Mouse (Mus musculus) liver, embryonic 14.5 days (tissue): ENCODE results near the gene Mad2l2. TPM values are rescaled to one million over a fixed set of nuclear protein-coding genes. Genes with fewer than 3 reads are reported as not detected.
A peak's percentile ranks its signal among the peaks of the same experiment; 100 is the strongest.

Experiments
- ATAC-seq: fragments of 200-750 bp; cut with Nextera tagmentation; 2 replicates; pipeline ENCODE4 v1.8.0; 2017; ENCODE audit warnings: moderate number of reproducible peaks, mild to moderate bottlenecking, moderate library complexity; ENCODE audit not compliant: insufficient read depth
- DNase-seq, 3 experiments: peaks; one replicate each; pipeline ENCODE4 v3.0.0-alpha.2; 2012 to 2013; ENCODE audit warnings: low read depth in 3 of 3, low spot score in 3 of 3
- H3K27ac ChIP-seq: fragments of 300-500 bp; sonication (generic); 2 replicates; pipeline ENCODE4 v1.5.1; 2014; ENCODE audit warnings: moderate library complexity, mild to moderate bottlenecking, control low read depth, inconsistent platforms
- H3K27me3 ChIP-seq: fragments of 300-500 bp; sonication (generic); 2 replicates; pipeline ENCODE4 v1.6.1; 2014; ENCODE audit warnings: mild to moderate bottlenecking, low read length, moderate library complexity; ENCODE audit not compliant: control insufficient read depth, insufficient read depth
- H3K36me3 ChIP-seq: fragments of 300-500 bp; sonication (generic); replicated peaks from 2 replicates; pipeline ENCODE4 v1.6.1; 2014; ENCODE audit warnings: low read depth; ENCODE audit not compliant: control insufficient read depth, insufficient read depth
- H3K4me1 ChIP-seq, 2 experiments: fragments of 200-500 bp in 1 of 2; fragments of 300-500 bp in 1 of 2; sonication (generic) in 1 of 2; replicated peaks; 2 replicates each; pipeline ENCODE4 v1.6.1; 2012 to 2014; ENCODE audit warnings: antibody characterized with exemption in 1 of 2, inconsistent platforms in 1 of 2, low read length in 1 of 2; ENCODE audit not compliant: control insufficient read depth in 2 of 2, insufficient read depth in 2 of 2
- H3K4me2 ChIP-seq: fragments of 300-500 bp; sonication (generic); 2 replicates; pipeline ENCODE4 v1.6.1; 2014; ENCODE audit warnings: low read depth, mild to moderate bottlenecking, control low read depth, moderate library complexity
- H3K4me3 ChIP-seq, 2 experiments: fragments of 200-500 bp in 1 of 2; fragments of 300-500 bp in 1 of 2; sonication (generic) in 1 of 2; 2 replicates each; pipeline ENCODE4 v1.5.1; 2012 to 2014; ENCODE audit warnings: low read depth in 2 of 2, low read length in 2 of 2, mild to moderate bottlenecking in 2 of 2, control low read depth in 1 of 2, inconsistent platforms in 1 of 2, moderate library complexity in 1 of 2; ENCODE audit not compliant: insufficient read depth in 1 of 2
- H3K9ac ChIP-seq: fragments of 300-500 bp; sonication (generic); replicated peaks from 2 replicates; pipeline ENCODE4 v1.6.1; 2014; ENCODE audit warnings: mild to moderate bottlenecking, control low read depth, moderate library complexity
- H3K9me3 ChIP-seq: fragments of 300-500 bp; sonication (generic); 2 replicates; pipeline ENCODE4 v1.6.1; 2016; ENCODE audit warnings: low read length, mixed read lengths; ENCODE audit not compliant: control insufficient read depth
- CTCF ChIP-seq: IDR thresholded peaks from 2 replicates; pipeline ENCODE4 v1.5.1; 2016; ENCODE audit warnings: antibody characterized with exemption, low read depth, control low read depth
- EP300 ChIP-seq: IDR thresholded peaks from 2 replicates; pipeline ENCODE4 v1.6.1; 2016; ENCODE audit warnings: antibody characterized with exemption, low read depth
- WGBS: fragments of 180-500 bp; shearing (Covaris S2); extraction: QIAGEN DNeasy Blood & Tissue Kit; methylation state at CpG from one replicate; pipeline ENCODE4 v1.1.7; 2014; ENCODE audit not compliant: insufficient replicate concordance; 5-methylcytosine and 5-hydroxymethylcytosine counted together
- polyA plus RNA-seq, 2 experiments: library from polyadenylated mRNA; depleted of rRNA in 1 of 2; stranded (reverse) in 1 of 2; unstranded in 1 of 2; fragments of >200 nt; fragmentation: Nextera tagmentation in 1 of 2; extraction: Ambion mirVana in 1 of 2; gene quantifications; 2 replicates each; pipeline versions ENCODE4 v1.2.1 to v1.2.3; 2012 to 2014

Gene Mad2l2
- polyA plus RNA-seq (2012; rRNA removed) (7.5 and 9.4 TPM in 2 replicates), polyA plus RNA-seq (2014; fragmentation: Nextera tagmentation; extraction: Ambion mirVana) (17.7 and 19.1 TPM in 2 replicates)

- no peak for ATAC-seq
Observed at GRCm38 (mm10) chr4:148130133-148130532, at the start of gene Mad2l2. Gene Mad2l2, plus strand, starts transcription at chr4:148130384.

DNA sequence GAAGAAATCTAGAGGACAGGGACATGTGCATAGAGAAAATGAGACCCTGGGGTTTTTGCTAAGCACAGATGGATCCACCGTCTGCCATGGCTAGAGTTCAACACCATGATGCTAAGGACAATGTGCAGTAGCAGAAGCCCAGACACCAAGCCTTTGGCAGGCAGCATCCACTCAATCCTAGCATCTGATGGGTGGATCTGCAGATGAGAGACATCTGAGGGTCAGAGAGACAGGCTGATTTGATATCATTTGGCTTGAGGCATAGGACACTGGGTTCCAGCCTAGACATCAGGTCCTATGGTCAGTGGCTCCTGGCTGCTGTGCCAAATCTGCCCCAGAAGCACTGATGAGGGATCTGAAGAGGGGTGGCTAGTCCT lies 49.6 kb upstream of the Mad2l2 start:
- TF ChIP-seq EP300, result no peak
- no peak for TF ChIP-seq CTCF
- 67% methylated on average over 1 of the region's 1 CpGs for WGBS
- no peak for DNase-seq
- Histone ChIP-seq H3K4me1 (peaks cover 18 to 26% of the 10 kb centered on the region in 2 experiments), H3K4me2 (no peak overlapping the region), H3K9me3 (no peaks in the 10 kb centered on the region), H3K4me3 (no peak overlapping the region), H3K27ac (no peak overlapping the region), H3K36me3 (no peaks in the 10 kb centered on the region), H3K9ac (no peak overlapping the region), H3K27me3 (no peaks in the 10 kb centered on the region)
- no peak for ATAC-seq

More at GRCm38 (mm10) chr4:148130133-148130532, at the start of gene Mad2l2:
- H3K36me3 ChIP-seq, result no peaks in the 10 kb centered on the region
- no peaks in the 10 kb centered on the region for H3K9me3 ChIP-seq
- DNase-seq, result no peak
- peak within 1 kb of the TSS; percentile 45 for H3K4me2 ChIP-seq
- 4% methylated on average over 18 of the region's 18 CpGs for WGBS
- TF ChIP-seq EP300 (no peak), CTCF (no peak)
- H3K27ac ChIP-seq, result no peak within 1 kb of the TSS
- no peaks in the 10 kb centered on the region for H3K4me1 ChIP-seq
- no peak within 1 kb of the TSS for H3K9ac ChIP-seq
- peak within 1 kb of the TSS in 1 of 2 experiments; percentile 34; a peak in 2 of 4 replicates for H3K4me3 ChIP-seq
- H3K27me3 ChIP-seq, result peaks cover 45% of the 10 kb centered on the region

DNA sequence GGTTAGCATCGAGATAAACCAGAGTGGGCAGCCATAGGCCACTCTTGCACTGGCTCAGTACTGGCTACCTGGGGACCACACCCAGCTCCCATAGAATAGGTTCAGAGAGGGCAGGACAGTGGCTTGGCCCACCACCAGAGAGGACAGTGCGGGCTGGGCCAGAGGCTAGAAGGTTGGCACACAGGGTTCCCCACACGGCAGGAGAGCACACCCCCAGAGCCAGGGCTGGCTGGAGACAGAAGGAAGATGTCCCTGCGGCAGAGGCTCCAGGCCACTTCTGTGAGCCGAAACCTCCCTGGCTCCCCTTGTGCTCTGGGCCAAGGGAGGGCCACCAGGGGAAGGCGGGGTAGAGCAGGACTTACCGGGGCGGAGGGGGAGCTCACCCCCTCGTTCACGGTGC lies 49.0 kb upstream of the Mad2l2 start:
- H3K4me3 ChIP-seq, result no peak overlapping the region
- H3K27ac ChIP-seq, result no peak overlapping the region
- no peak for ATAC-seq
- no peak overlapping the region for H3K9ac ChIP-seq
- 82% methylated on average over 10 of the region's 10 CpGs for WGBS
- no peak for DNase-seq
- no peak overlapping the region for H3K4me2 ChIP-seq
- H3K4me1 ChIP-seq, result peaks cover 18 to 31% of the 10 kb centered on the region in 2 experiments
- no peaks in the 10 kb centered on the region for H3K27me3 ChIP-seq
- H3K36me3 ChIP-seq, result no peaks in the 10 kb centered on the region
- TF ChIP-seq CTCF, result no peak
- TF ChIP-seq EP300, result no peak
- no peaks in the 10 kb centered on the region for H3K9me3 ChIP-seq

DNA sequence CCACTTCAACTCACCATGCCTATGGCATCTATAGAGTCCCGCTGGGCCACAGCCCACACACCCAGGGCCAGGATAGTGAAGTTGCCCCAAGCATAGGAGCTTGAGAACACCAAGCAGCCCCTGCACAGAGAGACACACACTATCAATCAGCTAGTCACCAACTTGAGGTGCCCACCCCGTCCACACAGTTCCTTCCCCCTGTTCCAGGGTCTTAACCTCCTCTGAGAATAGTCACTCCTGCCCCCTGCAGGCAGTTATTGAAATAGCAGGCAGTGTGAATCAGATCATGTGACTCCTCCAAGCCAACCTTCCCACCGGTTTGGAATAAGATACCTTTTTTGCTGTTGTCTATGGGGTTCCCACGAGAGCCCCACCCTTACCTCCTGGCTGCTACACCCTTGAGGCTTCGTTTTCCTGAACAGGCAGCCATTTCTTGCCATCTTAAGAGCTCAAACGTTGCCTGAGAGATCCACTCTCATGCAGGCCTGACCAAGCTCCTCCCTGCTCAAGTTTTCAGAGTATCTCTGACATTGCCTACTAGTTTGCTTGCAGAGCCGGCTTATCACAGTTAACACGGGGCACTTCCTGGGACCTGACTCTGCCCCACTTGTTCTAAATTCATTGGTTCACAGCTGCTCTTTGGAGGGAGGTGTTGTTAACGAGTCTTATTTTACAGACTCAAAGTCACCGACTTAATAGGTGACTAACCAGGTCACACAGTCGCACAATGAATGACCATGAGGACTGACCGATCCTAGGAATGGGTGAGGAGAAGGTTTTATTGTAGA lies 47.7 kb upstream of the Mad2l2 start:
- Histone ChIP-seq H3K27me3 (no peaks in the 10 kb centered on the region), H3K4me2 (peak overlapping the region; percentile 53), H3K4me3 (no peak overlapping the region), H3K27ac (peak overlapping the region; percentile 63), H3K4me1 (peaks cover 21 to 36% of the 10 kb centered on the region in 2 experiments), H3K9me3 (no peaks in the 10 kb centered on the region), H3K36me3 (no peaks in the 10 kb centered on the region), H3K9ac (peak overlapping the region; percentile 38)
- TF ChIP-seq EP300 (0 out of 2 replicates have a peak, but pooled peaks have one; percentile 6), CTCF (peak; percentile 86)
- WGBS, result 23% methylated on average over 12 of the region's 12 CpGs
- peak; percentile 37 to 75 (median 42) for DNase-seq
- peak; percentile 75 for ATAC-seq

DNA sequence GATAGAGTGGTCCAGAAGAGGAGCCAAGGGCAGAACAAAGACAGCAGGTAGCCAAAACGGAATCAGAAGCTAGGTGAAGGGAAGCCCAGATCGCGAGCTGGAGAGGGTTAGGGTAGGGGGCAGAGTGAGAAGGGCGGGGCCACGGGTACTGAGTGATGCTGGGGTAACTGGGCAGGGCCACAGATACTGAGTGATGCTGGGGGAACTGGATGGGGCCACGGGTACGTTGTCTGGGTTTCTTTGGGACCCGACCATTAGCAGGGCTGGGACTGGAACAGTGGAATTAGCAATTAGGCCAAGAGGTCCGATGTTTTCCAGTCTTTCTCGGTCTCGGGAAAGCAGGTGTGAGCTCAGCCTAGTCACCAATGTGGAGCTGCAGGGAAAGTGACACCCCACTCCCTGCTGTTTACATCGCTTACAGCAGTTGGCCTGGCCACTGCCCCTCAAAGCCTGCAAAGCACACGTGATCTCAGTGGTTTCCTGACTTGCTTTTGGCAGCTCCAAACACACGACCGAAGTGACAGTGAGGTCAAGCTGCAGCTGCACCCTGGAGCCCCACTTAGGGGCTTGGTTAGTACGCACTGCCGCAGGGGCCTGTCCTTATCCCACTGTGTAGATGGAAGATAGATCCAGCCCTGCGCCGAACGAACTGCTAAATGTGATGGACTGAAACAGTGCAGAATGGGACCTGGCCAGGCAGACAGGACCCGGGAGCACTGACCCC lies 46.8 kb upstream of the Mad2l2 start:
- TF ChIP-seq CTCF (no peak), EP300 (no peak)
- ATAC-seq (peak; percentile 11; the same call in 1 of the 2 replicates), DNase-seq (no peak)
- 24% methylated on average over 21 of the region's 21 CpGs for WGBS
- H3K36me3 ChIP-seq, result no peaks in the 10 kb centered on the region
- peak overlapping the region; percentile 63 for H3K27ac ChIP-seq
- peak overlapping the region; percentile 38; the same call in 1 of the 2 replicates for H3K9ac ChIP-seq
- H3K4me2 ChIP-seq, result peak overlapping the region; percentile 53
- no peaks in the 10 kb centered on the region for H3K27me3 ChIP-seq
- no peaks in the 10 kb centered on the region for H3K9me3 ChIP-seq
- H3K4me1 ChIP-seq, result peaks cover 21 to 39% of the 10 kb centered on the region in 2 experiments
- no peak overlapping the region for H3K4me3 ChIP-seq
